Mouse (Mus musculus): Measurements from ENCODE around the gene Zbed6. TPM values are rescaled to one million over a fixed set of nuclear protein-coding genes. Genes with fewer than 3 reads are reported as not detected.
A peak's percentile ranks its signal among the peaks of the same experiment; 100 is the strongest.

Zbed6 gene
- polyA plus RNA-seq, 1 experiment from 2014 or later, result not detected

DNA sequence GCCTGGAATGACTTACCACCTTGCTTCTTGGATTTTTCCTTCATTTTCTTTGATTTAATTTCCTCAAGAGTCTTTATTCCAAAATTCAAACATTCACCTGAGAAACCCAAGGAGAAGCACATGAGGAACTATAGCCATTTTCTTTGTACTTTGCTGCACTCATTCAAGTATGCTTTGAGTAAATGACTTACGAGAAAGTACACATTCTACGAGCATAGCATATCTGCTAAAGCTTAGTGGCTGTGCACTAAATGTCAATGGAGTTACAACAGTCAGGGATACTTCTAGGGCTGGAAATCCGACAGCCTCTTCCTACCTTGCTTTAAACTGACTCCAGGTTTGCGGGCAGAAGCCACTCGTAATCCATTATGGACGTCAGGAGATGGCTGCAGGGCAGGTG, 22.2 kb downstream of the Zbed6 start:
- no peak for DNase-seq (ENCODE audit: low spot score)
- H3K9ac ChIP-seq (ENCODE audit: low read depth, low read length), result no peak overlapping the region
- H3K9me3 ChIP-seq (replicated peaks; ENCODE audit: low read length), result no peaks in the 10 kb centered on the region
- no peak overlapping the region for H3K27ac ChIP-seq
- no peaks in the 10 kb centered on the region for H3K27me3 ChIP-seq (ENCODE audit: insufficient read depth, low read length)
- WGBS, result 86% methylated on average over 6 of the region's 6 CpGs
- ATAC-seq (replicated peaks; ENCODE audit: low FRiP score, low read depth), result no peak
- H3K36me3 ChIP-seq (ENCODE audit: insufficient read depth, low read length), result peaks cover 69% of the 10 kb centered on the region
- no peaks in the 10 kb centered on the region for H3K4me1 ChIP-seq (replicated peaks; ENCODE audit: insufficient read depth, low read length)
- no peak overlapping the region for H3K4me3 ChIP-seq (replicated peaks; ENCODE audit: low read depth, low read length)
- no peak overlapping the region for H3K4me2 ChIP-seq (ENCODE audit: low read length)
- no peak for TF ChIP-seq CTCF (IDR thresholded peaks at IDR 0.05; ENCODE audit: low read depth)

DNA sequence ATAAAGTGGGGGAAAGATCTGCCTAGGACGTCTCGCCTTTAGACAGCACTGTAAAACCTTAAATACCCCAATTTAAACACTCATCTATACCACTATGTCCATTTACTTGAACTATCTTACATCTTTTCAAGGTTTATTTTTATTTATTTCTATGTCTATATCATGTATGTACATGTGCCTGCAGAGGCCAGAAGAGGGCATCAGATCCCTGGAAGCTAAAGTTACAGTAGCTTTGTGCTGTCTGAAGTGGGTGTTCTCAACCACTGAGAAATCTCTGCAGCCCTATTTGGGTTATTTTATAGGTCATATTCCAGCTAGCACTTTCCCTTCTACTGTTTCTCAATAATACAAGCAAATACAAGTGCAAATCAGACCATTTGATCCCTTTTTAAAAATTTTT, 28.5 kb downstream of the Zbed6 start:
- no peaks in the 10 kb centered on the region for H3K4me1 ChIP-seq (replicated peaks; ENCODE audit: insufficient read depth, low read length)
- no peaks in the 10 kb centered on the region for H3K27me3 ChIP-seq (ENCODE audit: insufficient read depth, low read length)
- H3K27ac ChIP-seq, result no peak overlapping the region
- peaks cover 69% of the 10 kb centered on the region for H3K36me3 ChIP-seq (ENCODE audit: insufficient read depth, low read length)
- ATAC-seq (replicated peaks; ENCODE audit: low FRiP score, low read depth), result no peak
- H3K9ac ChIP-seq (ENCODE audit: low read depth, low read length), result no peak overlapping the region
- WGBS, result 82% methylated on average over 2 of the region's 2 CpGs
- H3K4me2 ChIP-seq (ENCODE audit: low read length), result no peak overlapping the region
- peak; percentile 61 for TF ChIP-seq CTCF (IDR thresholded peaks at IDR 0.05; ENCODE audit: low read depth)
- no peaks in the 10 kb centered on the region for H3K9me3 ChIP-seq (replicated peaks; ENCODE audit: low read length)
- peak; percentile 21 for DNase-seq (ENCODE audit: low spot score)
- no peak overlapping the region for H3K4me3 ChIP-seq (replicated peaks; ENCODE audit: low read depth, low read length)

DNA sequence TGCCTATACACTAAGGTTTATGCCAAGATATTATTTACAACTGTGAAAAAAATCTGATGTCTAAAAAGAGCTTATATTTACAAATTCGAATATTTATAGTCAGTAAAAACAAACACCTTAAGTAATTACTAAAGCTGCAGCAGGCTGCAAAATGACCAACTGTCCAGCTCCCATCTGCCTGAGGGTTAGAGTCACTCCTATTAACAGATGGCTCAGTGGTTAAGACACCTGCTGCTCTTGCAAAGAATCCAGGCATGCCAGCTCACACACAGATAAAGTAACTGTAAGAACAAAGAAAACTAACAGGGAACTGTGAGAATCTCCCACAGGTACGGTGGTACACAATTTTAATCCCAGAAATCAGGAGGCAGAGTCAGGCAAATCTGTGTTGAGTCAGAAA, 35.6 kb downstream of the Zbed6 start:
- WGBS, result 81% methylated on average over 2 of the region's 2 CpGs
- no peaks in the 10 kb centered on the region for H3K4me1 ChIP-seq (replicated peaks; ENCODE audit: insufficient read depth, low read length)

DNA sequence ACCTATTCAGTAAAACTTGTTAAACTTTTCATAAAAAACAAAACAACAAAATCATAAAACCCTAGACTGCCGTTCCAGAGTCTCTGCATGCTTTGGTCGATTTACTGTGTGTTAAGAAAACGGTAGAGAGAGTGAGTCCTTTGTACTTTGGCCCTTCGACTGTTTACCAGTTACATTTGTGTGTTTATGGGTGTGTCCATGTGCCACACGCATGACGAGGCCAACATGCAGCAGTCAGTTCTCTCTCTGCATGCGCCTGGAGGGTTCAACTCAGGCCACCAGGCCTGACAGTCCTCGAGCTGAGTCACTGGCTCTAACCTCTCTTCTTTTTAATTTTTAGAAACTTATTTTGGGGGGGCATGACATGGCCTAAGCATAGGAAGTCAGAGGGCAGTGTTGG, 42.4 kb downstream of the Zbed6 start:
- H3K27ac ChIP-seq, result no peak overlapping the region
- no peak overlapping the region for H3K4me2 ChIP-seq (ENCODE audit: low read length)
- H3K4me1 ChIP-seq (replicated peaks; ENCODE audit: insufficient read depth, low read length), result no peaks in the 10 kb centered on the region
- H3K27me3 ChIP-seq (ENCODE audit: insufficient read depth, low read length), result no peaks in the 10 kb centered on the region
- peaks cover 30% of the 10 kb centered on the region for H3K36me3 ChIP-seq (ENCODE audit: insufficient read depth, low read length)
- ATAC-seq (replicated peaks; ENCODE audit: low FRiP score, low read depth) (no peak), DNase-seq (ENCODE audit: low spot score) (no peak)
- no peak overlapping the region for H3K4me3 ChIP-seq (replicated peaks; ENCODE audit: low read depth, low read length)
- H3K9me3 ChIP-seq (replicated peaks; ENCODE audit: low read length), result no peaks in the 10 kb centered on the region
- no peak overlapping the region for H3K9ac ChIP-seq (ENCODE audit: low read depth, low read length)
- WGBS, result 75% methylated on average over 8 of the region's 8 CpGs
- no peak for TF ChIP-seq CTCF (IDR thresholded peaks at IDR 0.05; ENCODE audit: low read depth)

More for the DNA sequence above, 35.6 kb downstream of the Zbed6 start:
- ATAC-seq (replicated peaks; ENCODE audit: low FRiP score, low read depth) (no peak), DNase-seq (ENCODE audit: low spot score) (no peak)
- Histone ChIP-seq H3K4me3 (replicated peaks; ENCODE audit: low read depth, low read length) (no peak overlapping the region), H3K36me3 (ENCODE audit: insufficient read depth, low read length) (peaks cover 59% of the 10 kb centered on the region), H3K27me3 (ENCODE audit: insufficient read depth, low read length) (no peaks in the 10 kb centered on the region), H3K9me3 (replicated peaks; ENCODE audit: low read length) (no peaks in the 10 kb centered on the region), H3K9ac (ENCODE audit: low read depth, low read length) (no peak overlapping the region), H3K4me2 (ENCODE audit: low read length) (no peak overlapping the region), H3K27ac (no peak overlapping the region)
- TF ChIP-seq CTCF (IDR thresholded peaks at IDR 0.05; ENCODE audit: low read depth), result no peak

DNA sequence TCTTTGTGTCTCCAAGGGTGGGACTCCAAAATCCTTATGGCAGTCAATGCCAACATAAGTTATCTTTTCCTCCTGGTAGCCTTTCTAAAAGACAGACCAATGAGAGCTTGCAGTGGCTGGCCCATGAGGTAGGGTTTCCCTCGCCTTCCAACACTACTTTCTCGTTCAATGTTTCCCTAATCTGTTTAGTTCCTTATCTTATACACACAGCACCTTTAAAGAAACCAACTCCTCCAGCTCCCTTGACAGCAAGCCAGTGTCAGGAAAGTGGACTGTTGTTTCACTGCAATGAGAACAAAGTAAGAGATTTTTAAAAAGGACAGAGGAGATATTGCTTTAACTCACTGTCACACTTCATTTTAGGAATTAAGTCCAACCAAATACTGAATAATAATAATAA, 42.8 kb downstream of the Zbed6 start:
- H3K4me2 ChIP-seq (ENCODE audit: low read length), result no peak overlapping the region
- no peak overlapping the region for H3K27ac ChIP-seq
- no peaks in the 10 kb centered on the region for H3K9me3 ChIP-seq (replicated peaks; ENCODE audit: low read length)
- ATAC-seq (replicated peaks; ENCODE audit: low FRiP score, low read depth), result no peak
- H3K36me3 ChIP-seq (ENCODE audit: insufficient read depth, low read length), result peaks cover 26% of the 10 kb centered on the region
- no peaks in the 10 kb centered on the region for H3K27me3 ChIP-seq (ENCODE audit: insufficient read depth, low read length)
- no peak overlapping the region for H3K4me3 ChIP-seq (replicated peaks; ENCODE audit: low read depth, low read length)
- WGBS, result 63% methylated on average over 2 of the region's 2 CpGs
- TF ChIP-seq CTCF (IDR thresholded peaks at IDR 0.05; ENCODE audit: low read depth), result no peak
- no peaks in the 10 kb centered on the region for H3K4me1 ChIP-seq (replicated peaks; ENCODE audit: insufficient read depth, low read length)
- no peak for DNase-seq (ENCODE audit: low spot score)
- no peak overlapping the region for H3K9ac ChIP-seq (ENCODE audit: low read depth, low read length)

DNA sequence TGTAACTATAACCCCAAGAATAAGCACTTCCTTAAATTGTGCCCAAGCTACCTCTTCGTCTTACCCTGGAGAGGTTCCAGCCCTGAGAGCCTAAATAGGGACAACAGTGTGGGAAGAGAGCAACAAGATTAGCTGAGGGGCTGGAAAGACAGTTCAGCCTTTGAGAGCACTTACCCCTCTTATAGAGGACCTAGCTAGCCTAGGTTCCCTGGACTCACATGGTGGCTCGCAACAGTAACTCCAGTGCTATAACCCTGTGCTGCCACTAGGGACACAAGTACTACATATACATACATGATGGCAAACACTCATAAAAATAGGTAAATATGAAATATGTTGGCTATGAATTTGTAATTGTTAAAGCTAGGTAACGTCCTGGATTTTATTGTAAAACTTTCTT, 46.9 kb downstream of the Zbed6 start:
- Histone ChIP-seq H3K36me3 (ENCODE audit: insufficient read depth, low read length) (peaks cover 5% of the 10 kb centered on the region; the same call in 1 of the 2 replicates), H3K4me2 (ENCODE audit: low read length) (no peak overlapping the region), H3K9ac (ENCODE audit: low read depth, low read length) (no peak overlapping the region), H3K27me3 (ENCODE audit: insufficient read depth, low read length) (no peaks in the 10 kb centered on the region), H3K27ac (no peak overlapping the region), H3K9me3 (replicated peaks; ENCODE audit: low read length) (no peaks in the 10 kb centered on the region), H3K4me1 (replicated peaks; ENCODE audit: insufficient read depth, low read length) (no peaks in the 10 kb centered on the region), H3K4me3 (replicated peaks; ENCODE audit: low read depth, low read length) (no peak overlapping the region)
- WGBS, result 76% methylated on average over 3 of the region's 3 CpGs
- DNase-seq (ENCODE audit: low spot score) (peak; percentile 25), ATAC-seq (replicated peaks; ENCODE audit: low FRiP score, low read depth) (no peak)
- TF ChIP-seq CTCF (IDR thresholded peaks at IDR 0.05; ENCODE audit: low read depth), result peak; percentile 51

DNA sequence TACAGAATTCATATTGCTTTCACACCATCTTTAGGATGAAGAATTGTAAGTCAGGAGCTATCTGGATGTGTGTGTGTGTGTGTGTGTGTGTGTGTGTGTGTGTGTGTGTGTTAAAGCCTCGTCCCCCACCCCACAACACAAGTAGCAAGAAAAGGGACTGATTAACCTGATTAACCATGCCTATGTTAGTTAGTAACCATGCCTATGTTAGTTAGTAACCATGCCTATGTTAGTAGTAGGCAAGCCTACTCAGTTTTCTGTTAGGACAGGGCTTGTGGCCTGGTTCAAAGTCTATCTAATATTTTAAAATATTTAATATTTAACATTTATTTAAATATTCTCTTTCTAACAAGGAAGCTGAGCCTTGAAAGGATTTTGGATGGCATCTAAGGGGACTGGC, 49.2 kb downstream of the Zbed6 start:
- Histone ChIP-seq H3K27me3 (ENCODE audit: insufficient read depth, low read length) (no peaks in the 10 kb centered on the region), H3K9me3 (replicated peaks; ENCODE audit: low read length) (no peaks in the 10 kb centered on the region), H3K4me2 (ENCODE audit: low read length) (no peak overlapping the region), H3K27ac (no peak overlapping the region), H3K4me1 (replicated peaks; ENCODE audit: insufficient read depth, low read length) (no peaks in the 10 kb centered on the region), H3K4me3 (replicated peaks; ENCODE audit: low read depth, low read length) (no peak overlapping the region), H3K9ac (ENCODE audit: low read depth, low read length) (no peak overlapping the region), H3K36me3 (ENCODE audit: insufficient read depth, low read length) (peaks cover 16% of the 10 kb centered on the region; the same call in 1 of the 2 replicates)
- no peak for ATAC-seq (replicated peaks; ENCODE audit: low FRiP score, low read depth)
- TF ChIP-seq CTCF (IDR thresholded peaks at IDR 0.05; ENCODE audit: low read depth), result no peak
- WGBS, result 67% methylated on average over 1 of the region's 1 CpGs
- no peak for DNase-seq (ENCODE audit: low spot score)
